Mouse (Mus musculus) megakaryocyte, adult 5-6 weeks (primary cell): Measurements from ENCODE around the gene Sult1b1. TPM values are rescaled to one million over a fixed set of nuclear protein-coding genes. Genes with fewer than 3 reads are reported as not detected.

Experiments
- total RNA-seq, 2 experiments: library from RNA; stranded (forward) in 1 of 2; stranded (reverse) in 1 of 2; fragments of 153-499, 151-499 nt in 1 of 2; fragments of 221-1000, 200-1000 nt in 1 of 2; gene quantifications; 2 replicates each; pipeline versions ENCODE4 v1.2.3 to v1.2.4; 2015 to 2017

The Sult1b1 gene
- total RNA-seq, 2 experiments from 2014 or later, result not detected

Other genes with a start within 250 kb of the Sult1b1 start
- gene Ugt2a3, start 201.0 kb downstream of the Sult1b1 start, total RNA-seq (2015), result not detected in 2 replicates
- gene Ugt2a3, start 201.0 kb downstream of the Sult1b1 start, total RNA-seq (2017), result not detected in 2 replicates
- not detected in 2 replicates for gene Ugt2b38, start 114.0 kb downstream of the Sult1b1 start, total RNA-seq (2015)
- gene Ugt2b38, start 114.0 kb downstream of the Sult1b1 start, total RNA-seq (2017), result not detected in 2 replicates
- not detected in 2 replicates for gene Ugt2a2, start 55.9 kb downstream of the Sult1b1 start, total RNA-seq (2015)
- gene Ugt2a2, start 55.9 kb downstream of the Sult1b1 start, total RNA-seq (2017), result not detected in 2 replicates
- not detected in 2 replicates for gene Gm43638, start 51.4 kb downstream of the Sult1b1 start, total RNA-seq (2015)
- not detected in 2 replicates for gene Gm43638, start 51.4 kb downstream of the Sult1b1 start, total RNA-seq (2017)
- not detected in 2 replicates for gene Ugt2a1, start 47.3 kb downstream of the Sult1b1 start, total RNA-seq (2015)
- gene Ugt2a1, start 47.3 kb downstream of the Sult1b1 start, total RNA-seq (2017), result not detected in 2 replicates
- not detected in 2 replicates for gene Sult1d1, start 30.8 kb upstream of the Sult1b1 start, total RNA-seq (2015)
- not detected in 2 replicates for gene Sult1d1, start 30.8 kb upstream of the Sult1b1 start, total RNA-seq (2017)
- not detected in 2 replicates for gene Sult1e1, start 53.4 kb upstream of the Sult1b1 start, total RNA-seq (2015)
- gene Sult1e1, start 53.4 kb upstream of the Sult1b1 start, total RNA-seq (2017), result not detected in 2 replicates
- not detected in 2 replicates for gene Csn1s1, start 128.0 kb upstream of the Sult1b1 start, total RNA-seq (2015)
- not detected in 2 replicates for gene Csn1s1, start 128.0 kb upstream of the Sult1b1 start, total RNA-seq (2017)
- gene Csn2, start 161.4 kb upstream of the Sult1b1 start, total RNA-seq (2015), result not detected in 2 replicates
- gene Csn2, start 161.4 kb upstream of the Sult1b1 start, total RNA-seq (2017), result not detected in 2 replicates
- gene Csn1s2a, start 236.4 kb upstream of the Sult1b1 start, total RNA-seq (2015), result not detected in 2 replicates
- gene Csn1s2a, start 236.4 kb upstream of the Sult1b1 start, total RNA-seq (2017), result not detected in 2 replicates